Mouse (Mus musculus): ENCODE results near the gene Mef2d.

- TF ChIP-seq CHD2 (IDR thresholded peaks at IDR 0.05; ENCODE audit: low read depth, low read length) (no peak), HCFC1 (IDR thresholded peaks at IDR 0.05; ENCODE audit: borderline replicate concordance, insufficient read depth, low read length) (no peak), ZC3H11A (IDR thresholded peaks at IDR 0.05; ENCODE audit: borderline replicate concordance, low read depth, low read length) (no peak), MAFK (IDR thresholded peaks at IDR 0.05; ENCODE audit: insufficient read depth, low read depth, low read length) (no peak), ZNF384 (IDR thresholded peaks at IDR 0.05; ENCODE audit: low read depth, low read length) (no peak)
These were observed 63.7 kb downstream of the Mef2d start for GRCm38 (mm10) chr3:88205563-88206491.
